Mouse (Mus musculus) C2C12 (cell line): ENCODE results near the gene Ccdc12. TPM values are rescaled to one million over a fixed set of nuclear protein-coding genes. Genes with fewer than 3 reads are reported as not detected.

Experiments used
- H3K27me3 ChIP-seq: one replicate; pipeline ENCODE4 v1.6.1; 2011; ENCODE audit not compliant: control insufficient read depth, insufficient read depth, insufficient read length
- H3K36me3 ChIP-seq: one replicate; pipeline ENCODE4 v1.6.1; 2011; ENCODE audit not compliant: control insufficient read depth, insufficient read depth
- H3K4me3 ChIP-seq: one replicate; pipeline ENCODE4 v1.5.1; 2011; ENCODE audit warnings: mild to moderate bottlenecking, control low read depth; ENCODE audit not compliant: poor library complexity, insufficient read depth, severe bottlenecking
- H3K79me2 ChIP-seq: one replicate; pipeline ENCODE4 v1.6.1; 2011; ENCODE audit not compliant: control insufficient read depth, insufficient read depth
- H3K79me3 ChIP-seq: one replicate; pipeline ENCODE4 v1.6.1; 2011; ENCODE audit warnings: low read depth, control low read depth
- H3ac ChIP-seq: one replicate; pipeline ENCODE3; 2011; ENCODE audit warnings: low read depth; ENCODE audit not compliant: control insufficient read depth, insufficient read length
- CEBPB ChIP-seq: IDR thresholded peaks from one replicate; pipeline ENCODE4 v1.6.1; 2011; ENCODE audit warnings: low read depth, mild to moderate bottlenecking, control low read depth, moderate library complexity
- CTCF ChIP-seq: IDR thresholded peaks from one replicate; pipeline ENCODE4 v1.5.1; 2011; ENCODE audit not compliant: control insufficient read depth, insufficient read depth, insufficient read length
- FOSL1 ChIP-seq: IDR thresholded peaks from one replicate; pipeline ENCODE4 v1.8.0; 2011; ENCODE audit warnings: mild to moderate bottlenecking, low read length; ENCODE audit not compliant: poor library complexity, insufficient read depth, severe bottlenecking
- MAX ChIP-seq: IDR thresholded peaks from one replicate; pipeline ENCODE4 v1.6.1; 2011; ENCODE audit warnings: mild to moderate bottlenecking, control low read depth
- MYOD1 ChIP-seq: IDR thresholded peaks from one replicate; pipeline ENCODE4 v1.6.1; 2011; ENCODE audit warnings: low read depth; ENCODE audit not compliant: control insufficient read depth, insufficient read length
- MYOG ChIP-seq: IDR thresholded peaks from one replicate; pipeline ENCODE4 v1.6.1; 2011; ENCODE audit not compliant: control insufficient read depth, insufficient read length; ENCODE audit errors: extremely low read depth
- USF1 ChIP-seq: IDR thresholded peaks from one replicate; pipeline ENCODE4 v1.6.1; 2011; ENCODE audit warnings: low read depth, mild to moderate bottlenecking, control low read depth, moderate library complexity
- polyA plus RNA-seq: library from polyadenylated mRNA; unstranded; fragments of >200 nt; fragmentation: generic; extraction: Trizol; gene quantifications from one replicate; pipeline ENCODE4 v1.2.1, GENCODE M21; 2012; ENCODE audit warnings: missing spikeins

The Ccdc12 gene
- polyA plus RNA-seq, 1 experiment, result 86.7 TPM

- H3K79me2 ChIP-seq, result no peaks in the 10 kb centered on the region
- H3ac ChIP-seq, result no peak overlapping the region
- H3K36me3 ChIP-seq, result no peaks in the 10 kb centered on the region
- H3K79me3 ChIP-seq, result no peaks in the 10 kb centered on the region
- TF ChIP-seq MYOD1 (peak; percentile 76), FOSL1 (no peak)
- no peaks in the 10 kb centered on the region for H3K27me3 ChIP-seq
- H3K4me3 ChIP-seq, result no peak overlapping the region
Measured at GRCm38 (mm10) chr9:110725721-110726135, 69.4 kb downstream of the Ccdc12 start.

- TF ChIP-seq MAX (no peak), MYOG (no peak)
- no peak overlapping the region for H3K4me3 ChIP-seq
- H3ac ChIP-seq, result no peak overlapping the region
- H3K79me2 ChIP-seq, result no peaks in the 10 kb centered on the region
- no peaks in the 10 kb centered on the region for H3K27me3 ChIP-seq
- H3K79me3 ChIP-seq, result no peaks in the 10 kb centered on the region
- no peaks in the 10 kb centered on the region for H3K36me3 ChIP-seq
Measured at GRCm38 (mm10) chr9:110726867-110727266, 70.6 kb downstream of the Ccdc12 start.

DNA sequence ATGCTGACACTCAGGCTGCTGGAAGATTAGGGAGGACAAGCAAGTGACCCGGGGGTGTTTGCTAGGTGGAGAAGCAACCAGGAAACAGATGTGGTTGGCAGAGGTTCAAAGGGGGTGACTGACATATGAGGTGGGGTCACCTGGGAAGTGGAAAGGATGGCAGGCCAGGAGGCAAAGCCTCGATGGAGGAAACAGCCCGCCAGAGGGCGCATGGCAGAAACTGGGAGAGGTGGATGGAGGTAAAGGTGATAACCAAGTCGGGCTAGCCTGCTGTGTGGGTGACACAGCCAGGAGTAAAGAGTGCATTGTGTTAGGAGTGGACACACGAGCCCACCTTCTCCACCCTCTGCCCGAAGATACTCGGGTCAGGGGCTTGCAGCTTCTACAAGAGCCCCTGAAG lies 73.5 kb downstream of the Ccdc12 start:
- no peak overlapping the region for H3K4me3 ChIP-seq
- no peak overlapping the region for H3ac ChIP-seq
- TF ChIP-seq CTCF (peak; percentile 22), MYOD1 (no peak)
- H3K36me3 ChIP-seq, result no peaks in the 10 kb centered on the region
- H3K79me2 ChIP-seq, result no peaks in the 10 kb centered on the region
- H3K27me3 ChIP-seq, result no peaks in the 10 kb centered on the region
- H3K79me3 ChIP-seq, result no peaks in the 10 kb centered on the region

DNA sequence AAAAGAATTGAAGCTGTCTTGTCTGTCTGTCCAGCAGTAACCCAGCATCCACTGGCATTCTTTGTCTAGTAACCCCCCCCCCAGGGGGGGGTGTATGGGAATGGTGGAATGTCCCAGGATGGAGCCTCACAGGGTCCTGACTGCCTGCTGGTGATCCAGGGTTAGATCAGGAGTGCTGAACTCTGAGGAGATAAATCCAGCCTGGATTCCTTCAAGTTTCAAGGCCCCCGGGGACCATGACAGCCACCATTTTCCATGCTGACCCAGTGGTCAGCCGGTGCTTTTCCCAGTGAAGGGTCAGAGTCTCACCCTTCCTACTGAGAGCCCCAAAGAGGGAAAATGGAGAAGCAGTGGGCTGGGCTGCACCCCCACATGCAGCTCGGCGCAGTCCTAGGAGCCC lies 75.6 kb downstream of the Ccdc12 start:
- no peaks in the 10 kb centered on the region for H3K79me3 ChIP-seq
- peaks cover 16% of the 10 kb centered on the region for H3K27me3 ChIP-seq
- no peak overlapping the region for H3K4me3 ChIP-seq
- no peaks in the 10 kb centered on the region for H3K79me2 ChIP-seq
- no peak overlapping the region for H3ac ChIP-seq
- no peak for TF ChIP-seq CTCF
- TF ChIP-seq MYOD1, result no peak
- no peak for TF ChIP-seq FOSL1
- TF ChIP-seq USF1, result no peak
- TF ChIP-seq MAX, result no peak
- TF ChIP-seq CEBPB, result no peak
- no peak for TF ChIP-seq MYOG
- no peaks in the 10 kb centered on the region for H3K36me3 ChIP-seq

DNA sequence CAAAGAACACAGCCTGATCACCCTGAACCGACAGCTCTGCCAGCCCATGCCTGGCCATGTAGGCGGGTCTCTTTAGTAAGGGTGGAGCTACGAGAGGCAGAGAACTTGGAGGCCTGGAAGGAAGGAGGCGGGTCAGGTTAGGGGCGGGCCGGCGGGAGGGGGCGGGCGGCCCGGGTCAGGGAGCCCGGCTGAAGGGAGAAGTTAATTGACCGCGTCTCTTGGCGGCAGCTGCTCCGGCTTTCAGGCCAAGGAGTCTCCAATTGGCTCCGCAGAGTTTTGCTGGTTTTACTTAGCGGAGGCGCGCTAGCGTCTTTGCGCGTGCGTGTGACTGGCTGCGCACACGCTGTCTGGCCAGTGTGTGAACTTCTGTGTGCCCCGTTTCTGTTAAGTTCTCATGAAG lies 76.3 kb downstream of the Ccdc12 start:
- H3K27me3 ChIP-seq, result peaks cover 16% of the 10 kb centered on the region
- H3K79me3 ChIP-seq, result no peaks in the 10 kb centered on the region
- H3K4me3 ChIP-seq, result peak overlapping the region; percentile 18
- TF ChIP-seq MAX (peak; percentile 21), MYOD1 (peak; percentile 20), MYOG (no peak)
- no peaks in the 10 kb centered on the region for H3K79me2 ChIP-seq
- H3K36me3 ChIP-seq, result no peaks in the 10 kb centered on the region
- peak overlapping the region; percentile 6 for H3ac ChIP-seq

DNA sequence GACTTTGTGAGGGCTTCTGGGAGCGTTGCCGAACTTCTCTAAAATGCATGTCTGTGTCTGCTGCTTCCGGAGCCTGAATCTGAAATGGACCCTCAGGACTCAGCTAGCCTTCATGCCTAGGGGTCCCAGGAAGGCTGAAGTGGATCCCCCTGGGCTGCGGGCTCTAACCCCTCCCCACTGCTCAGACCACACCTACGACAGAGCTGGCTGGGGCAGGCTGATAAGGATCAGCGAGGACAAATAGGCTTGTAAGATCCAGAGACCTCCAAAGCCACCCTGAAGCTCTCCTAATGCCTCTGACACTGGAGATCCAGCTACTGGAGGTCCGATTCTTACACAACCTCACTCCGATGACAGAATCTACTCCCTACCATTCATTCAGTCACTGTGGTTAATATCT lies 76.8 kb downstream of the Ccdc12 start:
- Histone ChIP-seq H3K36me3 (no peaks in the 10 kb centered on the region), H3K79me2 (no peaks in the 10 kb centered on the region), H3K27me3 (peaks cover 16% of the 10 kb centered on the region), H3K79me3 (no peaks in the 10 kb centered on the region), H3K4me3 (peak overlapping the region; percentile 18), H3ac (peak overlapping the region; percentile 6)
- TF ChIP-seq USF1 (no peak), MYOG (no peak), MYOD1 (no peak), FOSL1 (no peak), CEBPB (no peak), MAX (no peak), CTCF (no peak)

DNA sequence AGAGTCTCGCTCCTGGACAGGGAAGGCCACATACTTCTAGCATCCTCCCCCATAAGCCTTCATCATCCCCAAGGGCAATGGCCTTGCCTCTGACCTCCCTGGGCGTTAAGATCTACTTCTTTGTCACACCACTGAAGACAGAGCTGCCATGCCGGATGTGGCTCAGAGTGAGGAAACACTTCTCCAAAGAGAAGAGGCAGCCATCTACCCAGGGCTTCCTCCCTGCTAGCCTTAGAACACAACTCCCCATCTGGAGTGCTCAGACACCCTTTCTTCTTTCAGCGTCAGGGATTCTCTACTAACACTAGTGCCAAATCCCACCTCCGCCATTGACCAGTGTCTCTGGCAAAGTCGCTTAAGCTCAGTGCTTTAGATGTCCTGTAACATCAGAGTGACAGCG lies 77.9 kb downstream of the Ccdc12 start:
- Histone ChIP-seq H3K27me3 (peaks cover 16% of the 10 kb centered on the region), H3ac (no peak overlapping the region), H3K79me3 (no peaks in the 10 kb centered on the region), H3K36me3 (no peaks in the 10 kb centered on the region), H3K79me2 (no peaks in the 10 kb centered on the region), H3K4me3 (no peak overlapping the region)
- TF ChIP-seq CTCF (no peak), USF1 (no peak), CEBPB (no peak), FOSL1 (no peak), MAX (no peak), MYOG (no peak), MYOD1 (no peak)
